Mouse (Mus musculus) heart, embryonic 11.5 days (tissue): ENCODE results near the gene Magoh. TPM values are rescaled to one million over a fixed set of nuclear protein-coding genes. Genes with fewer than 3 reads are reported as not detected.

ENCODE experiments used
- polyA plus RNA-seq: library from polyadenylated mRNA; unstranded; fragments of >200 nt; fragmentation: Nextera tagmentation; extraction: Ambion mirVana; gene quantifications from 2 replicates; pipeline ENCODE4 v1.2.1, GENCODE M21; 2014

Gene Magoh
- polyA plus RNA-seq, 1 experiment from 2014 or later = 123 TPM

Other genes with a start within 250 kb of the Magoh start
- not detected in 2 replicates for gene Dmrtb1, start 195.5 kb upstream of the Magoh start, polyA plus RNA-seq
- gene Lrp8, start 77.5 kb upstream of the Magoh start, polyA plus RNA-seq = 1.1 and 1.8 TPM in 2 replicates
- gene 0610037L13Rik, start 10.1 kb downstream of the Magoh start, polyA plus RNA-seq = 104 and 106 TPM in 2 replicates
- gene Cpt2, start 43.9 kb downstream of the Magoh start, polyA plus RNA-seq = 58.2 and 66.2 TPM in 2 replicates
- gene Slc1a7, start 88.6 kb downstream of the Magoh start, polyA plus RNA-seq = not detected in 2 replicates
- 0.39 and 0.51 TPM in 2 replicates for gene Podn, start 216.7 kb downstream of the Magoh start, polyA plus RNA-seq